Mouse (Mus musculus): ENCODE measurements around the gene A930002H24Rik.

Gene A930002H24Rik

GRCm38 (mm10) chr17:63831550-63831949, 32.0 kb downstream of the A930002H24Rik start:
- no peak for DNase-seq

- no peak for DNase-seq
These were observed 34.8 kb downstream of the A930002H24Rik start for GRCm38 (mm10) chr17:63828561-63829332.

- no peak for DNase-seq
These were observed 36.8 kb downstream of the A930002H24Rik start for GRCm38 (mm10) chr17:63826767-63827166.

- DNase-seq = no peak
These were observed 37.4 kb downstream of the A930002H24Rik start for GRCm38 (mm10) chr17:63826196-63826595.

GRCm38 (mm10) chr17:63824141-63824540, 39.5 kb downstream of the A930002H24Rik start:
- no peak for DNase-seq

GRCm38 (mm10) chr17:63818444-63819027, 45.1 kb downstream of the A930002H24Rik start:
- no peak for DNase-seq

GRCm38 (mm10) chr17:63813552-63813951, 50.0 kb downstream of the A930002H24Rik start:
- no peak for DNase-seq

All from embryo, embryonic 11 days (tissue).